Mouse (Mus musculus): ENCODE measurements around the gene Traf3ip1. TPM values are rescaled to one million over a fixed set of nuclear protein-coding genes. Genes with fewer than 3 reads are reported as not detected.

Traf3ip1 gene
- 6.9 and 8.0 TPM in 2 replicates for polyA plus RNA-seq (2014; fragmentation: Nextera tagmentation; extraction: Ambion mirVana)

GRCm38 (mm10) chr1:91494457-91495140, at the start of gene Traf3ip1:
Gene Traf3ip1 (plus strand): TSS chr1:91494647.
- Histone ChIP-seq H3K27ac (ENCODE audit: low read depth) (no peak within 1 kb of the TSS), H3K36me3 (ENCODE audit: insufficient read depth) (no peaks in the 10 kb centered on the region), H3K9me3 (ENCODE audit: low read depth, low read length) (no peaks in the 10 kb centered on the region), H3K4me1 (ENCODE audit: insufficient read depth) (no peaks in the 10 kb centered on the region; the same call in 1 of the 2 replicates), H3K27me3 (ENCODE audit: insufficient read depth, low read length) (no peaks in the 10 kb centered on the region), H3K9ac (peak within 1 kb of the TSS; percentile 74), H3K4me3 (ENCODE audit: low read depth, low read length) (peak within 1 kb of the TSS; percentile 90), H3K4me2 (peak within 1 kb of the TSS; percentile 89)
- ATAC-seq (ENCODE audit: insufficient read depth) (peak; percentile 99), DNase-seq (peak; percentile 94)
- WGBS, result under 1% methylated on average over 79 of the region's 79 CpGs
- 0 out of 2 replicates have a peak, but pooled peaks have one; percentile 3 for TF ChIP-seq CTCF (IDR thresholded peaks at IDR 0.05; ENCODE audit: low read depth)

GRCm38 (mm10) chr1:91444841-91445830, 49.3 kb upstream of the Traf3ip1 start:
- no peak for TF ChIP-seq CTCF (IDR thresholded peaks at IDR 0.05; ENCODE audit: low read depth)

GRCm38 (mm10) chr1:91446060-91446459, 48.4 kb upstream of the Traf3ip1 start:
- H3K27me3 ChIP-seq (ENCODE audit: insufficient read depth, low read length), result no peaks in the 10 kb centered on the region
- H3K9me3 ChIP-seq (ENCODE audit: low read depth, low read length), result no peaks in the 10 kb centered on the region
- H3K9ac ChIP-seq, result no peak overlapping the region
- WGBS, result 56% methylated on average over 8 of the region's 8 CpGs
- H3K4me2 ChIP-seq, result no peak overlapping the region
- H3K4me1 ChIP-seq (ENCODE audit: insufficient read depth), result 0 out of 2 replicates have a peak, but pooled peaks cover 3% of the 10 kb centered on the region
- H3K4me3 ChIP-seq (ENCODE audit: low read depth, low read length), result no peak overlapping the region
- DNase-seq, result peak; percentile 66
- no peak for TF ChIP-seq CTCF (IDR thresholded peaks at IDR 0.05; ENCODE audit: low read depth)
- peaks cover 40% of the 10 kb centered on the region for H3K36me3 ChIP-seq (ENCODE audit: insufficient read depth)
- peak overlapping the region; percentile 9; the same call in 1 of the 2 replicates for H3K27ac ChIP-seq (ENCODE audit: low read depth)
- ATAC-seq (ENCODE audit: insufficient read depth), result no peak

More at GRCm38 (mm10) chr1:91444841-91445830, 49.3 kb upstream of the Traf3ip1 start:
- no peak for DNase-seq
- Histone ChIP-seq H3K9ac (no peak overlapping the region), H3K27ac (ENCODE audit: low read depth) (no peak overlapping the region), H3K4me2 (no peak overlapping the region), H3K27me3 (ENCODE audit: insufficient read depth, low read length) (no peaks in the 10 kb centered on the region), H3K4me3 (ENCODE audit: low read depth, low read length) (no peak overlapping the region), H3K9me3 (ENCODE audit: low read depth, low read length) (no peaks in the 10 kb centered on the region), H3K36me3 (ENCODE audit: insufficient read depth) (peaks cover 43% of the 10 kb centered on the region), H3K4me1 (ENCODE audit: insufficient read depth) (no peaks in the 10 kb centered on the region)
- 86% methylated on average over 17 of the region's 17 CpGs for WGBS
- ATAC-seq (ENCODE audit: insufficient read depth), result no peak

- Histone ChIP-seq H3K4me3 (ENCODE audit: low read depth, low read length) (no peak overlapping the region), H3K36me3 (ENCODE audit: insufficient read depth) (peaks cover 40% of the 10 kb centered on the region), H3K9me3 (ENCODE audit: low read depth, low read length) (no peaks in the 10 kb centered on the region), H3K4me2 (no peak overlapping the region), H3K9ac (no peak overlapping the region), H3K27me3 (ENCODE audit: insufficient read depth, low read length) (no peaks in the 10 kb centered on the region), H3K4me1 (ENCODE audit: insufficient read depth) (peaks cover 5% of the 10 kb centered on the region; the same call in 1 of the 2 replicates), H3K27ac (ENCODE audit: low read depth) (peak overlapping the region; percentile 9; the same call in 1 of the 2 replicates)
- no peak for ATAC-seq (ENCODE audit: insufficient read depth)
- DNase-seq, result no peak
- WGBS, result 81% methylated on average over 4 of the region's 4 CpGs
- TF ChIP-seq CTCF (IDR thresholded peaks at IDR 0.05; ENCODE audit: low read depth), result no peak
Measured at GRCm38 (mm10) chr1:91446511-91446910, 47.9 kb upstream of the Traf3ip1 start.

GRCm38 (mm10) chr1:91448688-91449087, 45.8 kb upstream of the Traf3ip1 start:
- Histone ChIP-seq H3K27ac (ENCODE audit: low read depth) (peak overlapping the region; percentile 55), H3K36me3 (ENCODE audit: insufficient read depth) (peaks cover 34% of the 10 kb centered on the region), H3K4me1 (ENCODE audit: insufficient read depth) (peaks cover 5% of the 10 kb centered on the region), H3K27me3 (ENCODE audit: insufficient read depth, low read length) (no peaks in the 10 kb centered on the region), H3K9ac (no peak overlapping the region), H3K9me3 (ENCODE audit: low read depth, low read length) (no peaks in the 10 kb centered on the region), H3K4me3 (ENCODE audit: low read depth, low read length) (no peak overlapping the region), H3K4me2 (no peak overlapping the region)
- ATAC-seq (ENCODE audit: insufficient read depth) (peak; percentile 69), DNase-seq (peak; percentile 51)
- TF ChIP-seq CTCF (IDR thresholded peaks at IDR 0.05; ENCODE audit: low read depth), result no peak
- 54% methylated on average over 10 of the region's 10 CpGs for WGBS

- peaks cover 19% of the 10 kb centered on the region for H3K36me3 ChIP-seq (ENCODE audit: insufficient read depth)
- H3K9ac ChIP-seq, result no peak overlapping the region
- H3K9me3 ChIP-seq (ENCODE audit: low read depth, low read length), result no peaks in the 10 kb centered on the region
- no peaks in the 10 kb centered on the region for H3K27me3 ChIP-seq (ENCODE audit: insufficient read depth, low read length)
- no peak for DNase-seq
- no peak overlapping the region for H3K4me2 ChIP-seq
- H3K4me1 ChIP-seq (ENCODE audit: insufficient read depth), result peaks cover 15% of the 10 kb centered on the region
- 63% methylated on average over 5 of the region's 5 CpGs for WGBS
- ATAC-seq (ENCODE audit: insufficient read depth), result no peak
- H3K27ac ChIP-seq (ENCODE audit: low read depth), result no peak overlapping the region
- H3K4me3 ChIP-seq (ENCODE audit: low read depth, low read length), result no peak overlapping the region
- no peak for TF ChIP-seq CTCF (IDR thresholded peaks at IDR 0.05; ENCODE audit: low read depth)
Measured at GRCm38 (mm10) chr1:91450851-91451250, 43.6 kb upstream of the Traf3ip1 start.

Measured in lung, embryonic 14.5 days (tissue).